In the genomic region with DNA sequence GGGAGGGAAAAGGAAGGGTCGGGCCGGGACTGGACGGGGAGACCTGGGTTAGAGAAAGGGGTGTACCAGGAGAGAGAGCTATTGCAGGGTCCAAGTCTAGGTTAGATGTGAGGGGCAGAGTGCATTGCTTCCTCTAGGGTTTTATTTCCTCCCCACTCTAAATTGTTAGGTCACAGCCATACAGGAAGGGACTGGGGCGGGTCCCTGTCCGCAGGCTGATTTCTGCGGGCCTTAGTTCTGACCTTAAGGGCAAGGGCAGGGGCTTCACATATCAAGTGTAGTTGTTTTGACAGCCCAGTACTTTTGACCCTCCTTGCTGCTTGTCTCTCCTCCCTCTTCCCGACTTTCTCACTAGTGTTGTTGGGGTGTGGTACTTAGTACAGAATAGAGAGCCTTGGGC, we compare ENCODE assay signal across 8 mouse cellular contexts. TPM values are rescaled to one million over a fixed set of nuclear protein-coding genes. Genes with fewer than 3 reads are reported as not detected.
DNase-seq lines count a peak whose midpoint lies in the region; ATAC-seq and TF ChIP-seq lines count a peak whose summit lies in the region.

No protein-coding gene starts in this region.

- no peak for ATAC-seq in CD4-positive, CD25-positive, alpha-beta regulatory T cell, adult 4 months
- ATAC-seq in granulocyte monocyte progenitor cell, adult 5-6 weeks (replicated peaks; ENCODE audit: poor library complexity, severe bottlenecking): peak; percentile 28

- peaks cover 2 to 5% of the 10 kb centered on the region in 2 experiments; a peak in 3 of 4 replicates for H3K4me1 ChIP-seq in ES-E14 (ENCODE audit: control insufficient read depth in 2 of 2, insufficient read depth in 2 of 2, low read length in 2 of 2, poor library complexity in 1 of 2)
- H3K4me1 ChIP-seq in limb, embryonic 10.5 days: peaks cover 26% of the 10 kb centered on the region
- peaks cover 33% of the 10 kb centered on the region for H3K4me1 ChIP-seq in midbrain, embryonic 10.5 days

- no peaks in the 10 kb centered on the region for H3K9me3 ChIP-seq in ES-E14 (ENCODE audit: control insufficient read depth, insufficient read depth, low read depth, low read length)
- H3K9me3 ChIP-seq in limb, embryonic 10.5 days (replicated peaks): no peaks in the 10 kb centered on the region
- H3K9me3 ChIP-seq in midbrain, embryonic 10.5 days (replicated peaks): no peaks in the 10 kb centered on the region

- DNase-seq in CD4-positive, CD25-positive, alpha-beta regulatory T cell, adult 2 months (ENCODE audit: low read depth, low spot score): peak; percentile 32
- no peak for DNase-seq in ES-E14 (ENCODE audit: low read depth, low spot score)
- no peak for DNase-seq in limb, embryonic 10.5 days (ENCODE audit: low spot score)
- DNase-seq in midbrain, embryonic 10.5 days (ENCODE audit: low spot score): peak; percentile 20
- no peak for DNase-seq in right cerebral cortex, postnatal 14 days
- DNase-seq in thymus, postnatal 25 days: no peak

- WGBS in limb, embryonic 10.5 days: 4% methylated on average over 7 of the region's 7 CpGs
- WGBS in midbrain, embryonic 10.5 days: 4% methylated on average over 7 of the region's 7 CpGs

- peak overlapping the region; percentile 93 to 100 for H3K4me3 ChIP-seq in ES-E14 (ENCODE audit: insufficient read depth in 1 of 2, low read depth in 1 of 2, low read length in 2 of 2, poor library complexity in 1 of 2, severe bottlenecking in 1 of 2)
- peak overlapping the region; percentile 100 for H3K4me3 ChIP-seq in limb, embryonic 10.5 days
- peak overlapping the region; percentile 99 for H3K4me3 ChIP-seq in midbrain, embryonic 10.5 days

- peak overlapping the region; percentile 88; the same call in 1 of the 2 replicates for H3K27ac ChIP-seq in ES-E14 (ENCODE audit: insufficient read depth, low read depth, low read length, poor library complexity, severe bottlenecking)
- peak overlapping the region; percentile 95 for H3K27ac ChIP-seq in limb, embryonic 10.5 days
- peak overlapping the region; percentile 96 for H3K27ac ChIP-seq in midbrain, embryonic 10.5 days (replicated peaks)

- in situ Hi-C loops in ES-E14 (cut with MboI; ENCODE audit: low sequenced_read_pairs in 2 of 2, unreplicated experiment in 2 of 2): no loop called here

- peak overlapping the region; percentile 99 for H3K9ac ChIP-seq in ES-E14 (ENCODE audit: insufficient read depth, low read depth, low read length, poor library complexity, severe bottlenecking)

- peaks cover 13% of the 10 kb centered on the region for H3K36me3 ChIP-seq in ES-E14 (ENCODE audit: control insufficient read depth, insufficient read depth, low read length, poor library complexity, severe bottlenecking)
- peaks cover 48% of the 10 kb centered on the region for H3K36me3 ChIP-seq in limb, embryonic 10.5 days
- H3K36me3 ChIP-seq in midbrain, embryonic 10.5 days: peaks cover 36% of the 10 kb centered on the region

- H3K27me3 ChIP-seq in limb, embryonic 10.5 days (ENCODE audit: low read depth, poor library complexity, severe bottlenecking): no peaks in the 10 kb centered on the region
- no peaks in the 10 kb centered on the region for H3K27me3 ChIP-seq in midbrain, embryonic 10.5 days (ENCODE audit: low read depth, poor library complexity, severe bottlenecking)

TF ChIP-seq in ES-E14, 5 proteins besides CTCF, POLR2A, EP300 and RAD21:
- TF ChIP-seq CHD2 (IDR thresholded peaks at IDR 0.05; ENCODE audit: low read depth, low read length) (no peak), ZNF384 (IDR thresholded peaks at IDR 0.05; ENCODE audit: low read depth, low read length) (no peak), ZC3H11A (IDR thresholded peaks at IDR 0.05; ENCODE audit: borderline replicate concordance, low read depth, low read length) (no peak), HCFC1 (IDR thresholded peaks at IDR 0.05; ENCODE audit: borderline replicate concordance, insufficient read depth, low read length) (no peak), MAFK (IDR thresholded peaks at IDR 0.05; ENCODE audit: insufficient read depth, low read depth, low read length) (no peak)
TF ChIP-seq in ES-E14: peak in this region for 0.

RNA-seq across cellular contexts. Expression of a gene that starts 1.1 kb away (rescaled TPM):
- polyA plus RNA-seq in CD4-positive, CD25-positive, alpha-beta regulatory T cell, adult 4 months (2017; shearing (Covaris generic)): 100 to 1,000 TPM; 677 to 841 TPM
- total RNA-seq in ES-E14 (2012; rRNA removed): 428 and 459 TPM in 2 replicates
- total RNA-seq in granulocyte monocyte progenitor cell, adult 5-6 weeks (2014; fragmentation: Nextera tagmentation): 530 and 577 TPM in 2 replicates
- 211 and 218 TPM in 2 replicates for total RNA-seq in granulocyte monocyte progenitor cell, adult 5-6 weeks (2017)
- polyA plus RNA-seq in limb, embryonic 10.5 days (2016; fragmentation: Nextera tagmentation; extraction: Ambion mirVana): 472 and 490 TPM in 2 replicates
- polyA plus RNA-seq in midbrain, embryonic 10.5 days (2016; fragmentation: Nextera tagmentation; extraction: Ambion mirVana): 488 and 493 TPM in 2 replicates

RNA-seq across cellular contexts. Expression of a gene that starts 3.0 kb away (rescaled TPM):
- 100 to 1,000 TPM; 114 to 126 TPM for polyA plus RNA-seq in CD4-positive, CD25-positive, alpha-beta regulatory T cell, adult 4 months (2017; shearing (Covaris generic))
- total RNA-seq in ES-E14 (2012; rRNA removed): 21.5 and 22.0 TPM in 2 replicates
- 103 and 133 TPM in 2 replicates for total RNA-seq in granulocyte monocyte progenitor cell, adult 5-6 weeks (2014; fragmentation: Nextera tagmentation)
- 78.2 and 90.6 TPM in 2 replicates for total RNA-seq in granulocyte monocyte progenitor cell, adult 5-6 weeks (2017)
- polyA plus RNA-seq in limb, embryonic 10.5 days (2016; fragmentation: Nextera tagmentation; extraction: Ambion mirVana): 172 and 201 TPM in 2 replicates
- 125 and 129 TPM in 2 replicates for polyA plus RNA-seq in midbrain, embryonic 10.5 days (2016; fragmentation: Nextera tagmentation; extraction: Ambion mirVana)

RNA-seq across cellular contexts. Expression of a gene that starts 6.0 kb away (rescaled TPM):
- 1 to 10 TPM; 1.6 to 1.7 TPM for polyA plus RNA-seq in CD4-positive, CD25-positive, alpha-beta regulatory T cell, adult 4 months (2017; shearing (Covaris generic))
- 7.5 and 16.5 TPM in 2 replicates for total RNA-seq in ES-E14 (2012; rRNA removed)
- not detected in 2 replicates for total RNA-seq in granulocyte monocyte progenitor cell, adult 5-6 weeks (2014; fragmentation: Nextera tagmentation)
- not detected in 2 replicates for total RNA-seq in granulocyte monocyte progenitor cell, adult 5-6 weeks (2017)
- polyA plus RNA-seq in limb, embryonic 10.5 days (2016; fragmentation: Nextera tagmentation; extraction: Ambion mirVana): 6.4 and 8.1 TPM in 2 replicates
- polyA plus RNA-seq in midbrain, embryonic 10.5 days (2016; fragmentation: Nextera tagmentation; extraction: Ambion mirVana): 2.2 and 2.5 TPM in 2 replicates

RNA-seq across cellular contexts. Expression of a gene that starts 6.5 kb away (rescaled TPM):
- under 1 TPM in 1 of 2 experiments, not detected in 1; 0.33 TPM for polyA plus RNA-seq in CD4-positive, CD25-positive, alpha-beta regulatory T cell, adult 4 months (2017; shearing (Covaris generic))
- total RNA-seq in ES-E14 (2012; rRNA removed): 0.90 and 1.5 TPM in 2 replicates
- total RNA-seq in granulocyte monocyte progenitor cell, adult 5-6 weeks (2014; fragmentation: Nextera tagmentation): not detected in 2 replicates
- 0.26 and 0.60 TPM in 2 replicates for total RNA-seq in granulocyte monocyte progenitor cell, adult 5-6 weeks (2017)
- 0.10 TPM in 1 of 2 replicates, not detected in the other for polyA plus RNA-seq in limb, embryonic 10.5 days (2016; fragmentation: Nextera tagmentation; extraction: Ambion mirVana)
- 0.28 and 0.88 TPM in 2 replicates for polyA plus RNA-seq in midbrain, embryonic 10.5 days (2016; fragmentation: Nextera tagmentation; extraction: Ambion mirVana)

RNA-seq across cellular contexts. Expression of a gene that starts 23.8 kb away (rescaled TPM):
- polyA plus RNA-seq in CD4-positive, CD25-positive, alpha-beta regulatory T cell, adult 4 months (2017; shearing (Covaris generic)): 10 to 100 TPM; 88.2 to 89.2 TPM
- total RNA-seq in ES-E14 (2012; rRNA removed): 15.8 and 23.2 TPM in 2 replicates
- total RNA-seq in granulocyte monocyte progenitor cell, adult 5-6 weeks (2014; fragmentation: Nextera tagmentation): 23.3 and 30.9 TPM in 2 replicates
- total RNA-seq in granulocyte monocyte progenitor cell, adult 5-6 weeks (2017): 45.9 and 52.2 TPM in 2 replicates
- 44.5 and 54.5 TPM in 2 replicates for polyA plus RNA-seq in limb, embryonic 10.5 days (2016; fragmentation: Nextera tagmentation; extraction: Ambion mirVana)
- polyA plus RNA-seq in midbrain, embryonic 10.5 days (2016; fragmentation: Nextera tagmentation; extraction: Ambion mirVana): 53.2 and 57.2 TPM in 2 replicates

Comparison
In these comparisons a context has a peak if more than half of its experiments do, and no peak if none do; other contexts are left out.
1. DNase-seq: peak in CD4-positive, CD25-positive, alpha-beta regulatory T cell, adult 2 months (single experiment) and midbrain, embryonic 10.5 days (single experiment); none in ES-E14 (single experiment), limb, embryonic 10.5 days (single experiment), right cerebral cortex, postnatal 14 days (single experiment) and thymus, postnatal 25 days (single experiment).
2. Peak in every context shown above with its lines, with median percentiles within 50 percentile points of each other: H3K27ac ChIP-seq and H3K4me3 ChIP-seq.